Mouse (Mus musculus) cerebellum, adult 2 months (tissue): ENCODE data around the gene Lrmda.

Source experiments
- CTCF ChIP-seq: fragments of 200-500 bp; IDR thresholded peaks from 2 replicates; pipeline ENCODE4 v1.5.1; 2011; ENCODE audit warnings: low read depth, mild to moderate bottlenecking, control low read depth, low read length, moderate library complexity, borderline replicate concordance; ENCODE audit not compliant: insufficient read depth
- POLR2A ChIP-seq: fragments of 200-500 bp; IDR thresholded peaks from 2 replicates; pipeline ENCODE4 v1.6.1; 2011; ENCODE audit warnings: low read length, control low read depth, borderline replicate concordance; ENCODE audit not compliant: insufficient read depth

DNA sequence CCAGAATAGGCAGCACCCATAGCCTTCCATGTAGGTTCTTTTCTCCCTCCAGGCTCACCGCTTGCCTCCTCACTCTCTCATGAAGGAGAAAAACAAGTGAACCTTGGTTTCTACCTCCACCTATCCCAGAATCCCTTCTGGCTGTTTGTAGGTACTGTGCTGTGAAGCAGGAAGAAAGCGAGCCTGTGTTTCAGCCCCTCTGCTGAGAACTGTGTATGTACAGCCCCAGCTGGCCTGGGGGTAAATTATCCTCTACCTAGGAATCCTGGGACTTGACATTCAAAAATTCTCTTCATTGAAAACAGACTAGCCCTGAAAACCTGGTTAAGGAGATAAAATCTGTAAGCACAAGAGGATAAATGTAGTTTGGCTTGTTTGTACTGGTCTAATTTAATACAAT, 529.7 kb downstream of the Lrmda start:
- TF ChIP-seq CTCF (no peak), POLR2A (no peak)
